Mouse (Mus musculus) bone marrow macrophage, adult 2 months (primary cell): ENCODE results near the gene Hoxd10.

Experiments used
- CTCF ChIP-seq: IDR thresholded peaks from 2 replicates; pipeline ENCODE4 v1.5.1; 2012; ENCODE audit warnings: low read depth, mild to moderate bottlenecking, low read length, moderate library complexity
- POLR2A ChIP-seq: IDR thresholded peaks from 2 replicates; pipeline ENCODE4 v1.6.1; 2012; ENCODE audit warnings: mild to moderate bottlenecking, low read depth, low read length, borderline replicate concordance

- TF ChIP-seq CTCF (no peak), POLR2A (no peak)
Measured at GRCm38 (mm10) chr2:74657251-74658023, 34.3 kb upstream of the Hoxd10 start.
